Mouse (Mus musculus) CD4-positive, CD25-positive, alpha-beta regulatory T cell, adult 2 months (primary cell): Measurements from ENCODE around the gene 1700023F06Rik.
A peak's percentile ranks its signal among the peaks of the same experiment; 100 is the strongest.
"Not testable (repeated sequence)": the region's sequence is repeated elsewhere in the genome, so short reads cannot be mapped to it uniquely, and the experiment has no call there.

Experiments
- DNase-seq: peaks from one replicate; pipeline ENCODE4 v3.0.0-alpha.2; 2012; ENCODE audit warnings: low read depth, low spot score

Gene 1700023F06Rik

GRCm38 (mm10) chr11:103223444-103223843 is 15.1 kb upstream of the 1700023F06Rik start:
- DNase-seq: no peak

DNA sequence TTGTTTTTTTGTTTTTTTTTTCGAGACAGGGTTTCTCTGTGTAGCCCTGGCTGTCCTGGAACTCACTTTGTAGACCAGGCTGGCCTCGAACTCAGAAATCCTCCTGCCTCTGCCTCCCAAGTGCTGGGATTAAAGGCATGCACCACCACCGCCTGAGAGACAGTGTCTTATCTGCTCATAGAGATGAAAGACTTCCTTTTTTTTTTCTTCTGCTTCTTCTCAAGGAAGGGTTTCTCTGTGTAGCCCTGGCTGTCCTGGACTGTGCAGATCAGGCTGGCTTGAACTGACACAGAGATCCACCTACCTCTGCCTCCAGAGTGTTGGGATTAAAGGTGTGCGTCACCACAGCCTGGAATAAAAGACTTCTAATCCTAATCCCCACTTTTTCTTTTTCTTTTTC is 14.4 kb upstream of the 1700023F06Rik start:
- not testable (repeated sequence) for DNase-seq

DNA sequence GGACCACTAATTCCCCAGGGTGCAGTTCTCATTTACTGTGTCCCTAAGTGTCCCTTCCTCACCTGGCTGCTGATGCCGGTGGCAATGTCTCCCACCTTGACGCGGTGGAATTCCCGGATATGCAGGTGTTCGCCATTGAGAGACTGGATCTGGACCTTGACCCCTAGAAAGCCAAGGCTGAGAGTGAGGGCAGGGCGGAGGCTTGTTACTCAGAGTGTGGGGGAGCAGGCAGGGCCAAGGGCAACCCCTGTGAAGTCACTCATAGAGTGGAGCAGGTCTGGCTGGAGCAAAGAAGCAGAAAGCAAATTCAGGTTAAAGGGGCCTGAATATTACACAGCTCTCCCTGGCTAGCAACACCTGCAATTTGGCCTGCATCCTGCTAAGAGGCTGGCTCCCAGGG is 13.1 kb upstream of the 1700023F06Rik start:
- DNase-seq: no peak

DNA sequence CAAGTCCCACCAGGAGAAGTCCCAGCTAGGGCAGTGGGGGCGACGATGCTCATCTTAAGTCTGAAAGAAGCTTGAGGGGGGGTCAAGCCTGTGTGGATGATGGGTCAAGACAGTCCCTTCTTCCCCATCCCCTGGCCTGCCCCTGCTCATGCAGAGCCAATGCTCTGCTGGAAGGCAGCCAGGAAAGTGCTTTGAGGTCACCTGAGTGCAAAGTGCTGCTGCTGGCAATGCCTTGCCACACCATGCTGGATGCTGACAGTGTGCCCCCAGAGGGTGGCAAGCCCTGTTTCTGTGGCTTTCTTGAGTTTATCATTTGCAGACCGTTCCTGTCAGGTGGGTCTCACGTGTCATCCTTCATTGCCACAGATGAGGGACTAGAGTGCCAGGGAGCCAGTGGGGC is 11.6 kb upstream of the 1700023F06Rik start:
- no peak for DNase-seq

DNA sequence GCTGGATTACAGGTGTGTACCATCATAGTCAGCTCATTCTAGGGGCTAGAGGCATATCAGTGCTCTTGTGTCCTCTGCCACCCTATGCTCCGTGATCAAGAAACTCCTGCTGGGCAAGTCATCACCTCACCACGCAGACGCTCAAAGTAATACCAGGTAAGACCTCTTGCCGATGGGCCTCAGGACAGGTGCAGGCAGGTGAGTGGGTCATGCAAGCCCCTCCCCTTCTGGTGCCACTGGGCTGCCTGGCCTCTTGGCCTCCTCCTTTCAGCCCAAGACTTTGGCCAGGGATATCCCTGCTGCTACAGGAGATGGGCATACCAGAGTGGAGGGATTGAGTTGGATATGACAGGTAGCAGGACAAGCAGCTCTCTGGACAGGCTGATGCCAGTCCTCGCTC is 10.9 kb upstream of the 1700023F06Rik start:
- DNase-seq: no peak

DNA sequence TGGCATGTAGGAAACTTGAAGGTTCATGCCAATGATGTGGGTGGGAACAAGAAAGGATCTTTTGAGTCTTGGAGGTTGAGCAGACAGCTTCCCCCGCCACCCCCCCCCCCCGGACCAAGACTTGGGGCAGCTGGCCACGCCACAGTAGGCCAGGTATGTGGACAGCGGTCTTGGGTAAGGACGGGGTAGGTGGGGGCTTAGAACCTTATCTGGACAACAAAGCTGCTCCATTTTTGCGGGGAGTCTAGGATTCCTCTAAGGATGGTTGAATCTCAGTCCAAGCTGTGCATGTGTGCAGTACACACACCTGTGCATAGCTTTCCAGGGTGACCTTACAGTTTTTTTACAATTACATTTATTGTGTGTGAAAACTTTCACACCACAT is 10.2 kb upstream of the 1700023F06Rik start:
- no peak for DNase-seq

GRCm38 (mm10) chr11:103217790-103218516 is 9.6 kb upstream of the 1700023F06Rik start, which contains the start of gene Spata32:
Spata32 (minus strand) TSS chr11:103218432.
- peak; percentile 89 for DNase-seq

DNA sequence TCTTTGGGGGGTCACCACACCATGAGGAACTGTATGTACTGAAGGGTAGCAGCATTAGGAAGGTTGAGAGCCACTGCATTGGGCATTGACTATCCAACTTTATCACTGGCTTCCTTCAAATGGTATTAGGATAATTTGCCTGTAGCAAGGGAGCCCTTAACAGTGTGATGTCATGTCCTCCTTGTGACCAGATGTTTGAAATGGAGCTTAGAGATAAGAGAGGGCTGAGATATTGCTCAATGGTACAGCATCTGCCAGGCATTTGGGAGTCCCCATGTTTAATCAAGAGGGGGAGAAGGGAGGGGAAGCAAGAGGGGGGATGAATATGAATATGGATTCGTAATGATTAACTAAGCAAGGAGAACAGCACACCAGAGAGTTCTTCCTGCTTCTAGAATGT is 7.0 kb upstream of the 1700023F06Rik start:
- no peak for DNase-seq

GRCm38 (mm10) chr11:103213712-103214111 is 5.4 kb upstream of the 1700023F06Rik start:
- peak; percentile 39 for DNase-seq

DNA sequence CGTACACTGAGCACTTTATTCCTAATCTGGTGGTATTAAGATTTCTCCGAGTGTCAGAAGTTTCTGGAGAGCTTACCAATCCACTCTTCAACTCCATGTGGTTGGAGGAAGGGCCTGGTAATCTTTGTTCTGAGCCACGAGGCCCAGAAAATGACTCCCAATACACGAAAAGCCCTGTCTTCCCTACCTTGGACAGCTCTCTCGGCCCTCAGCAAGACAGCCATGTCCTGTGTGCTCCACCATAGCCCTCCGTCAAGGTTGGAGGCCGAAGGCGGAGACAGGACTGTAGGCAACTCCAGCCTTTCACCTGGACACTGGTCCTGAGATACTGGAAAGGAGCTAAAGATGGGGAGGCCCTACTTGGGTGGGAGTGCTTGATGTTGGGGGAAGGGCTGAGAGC is 1.9 kb upstream of the 1700023F06Rik start:
- DNase-seq: no peak

- no peak for DNase-seq
Measured at GRCm38 (mm10) chr11:103206203-103206602, 2.2 kb downstream of the 1700023F06Rik start.

DNA sequence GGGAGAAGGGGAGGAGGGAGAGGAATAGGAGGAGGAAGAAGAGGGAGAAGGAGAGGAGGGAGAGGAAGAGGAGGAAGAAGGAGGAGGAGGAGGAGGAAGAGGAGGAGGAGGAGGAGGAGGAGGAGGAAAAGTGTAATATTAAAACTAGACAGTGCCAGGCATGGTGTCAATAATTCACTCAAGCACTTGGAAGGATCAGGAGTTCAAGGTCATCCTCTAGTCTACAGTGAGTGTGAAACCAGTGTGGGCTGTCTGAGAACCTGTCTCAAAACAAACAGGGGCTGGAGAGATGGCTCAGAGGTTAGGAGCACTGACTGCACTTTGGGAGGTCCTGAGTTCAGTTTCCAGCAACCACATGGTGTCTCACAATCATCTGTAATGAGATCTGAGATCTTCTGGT is 6.0 kb downstream of the 1700023F06Rik start:
- no peak for DNase-seq

GRCm38 (mm10) chr11:103201664-103202063 is 6.7 kb downstream of the 1700023F06Rik start:
- DNase-seq: no peak

DNA sequence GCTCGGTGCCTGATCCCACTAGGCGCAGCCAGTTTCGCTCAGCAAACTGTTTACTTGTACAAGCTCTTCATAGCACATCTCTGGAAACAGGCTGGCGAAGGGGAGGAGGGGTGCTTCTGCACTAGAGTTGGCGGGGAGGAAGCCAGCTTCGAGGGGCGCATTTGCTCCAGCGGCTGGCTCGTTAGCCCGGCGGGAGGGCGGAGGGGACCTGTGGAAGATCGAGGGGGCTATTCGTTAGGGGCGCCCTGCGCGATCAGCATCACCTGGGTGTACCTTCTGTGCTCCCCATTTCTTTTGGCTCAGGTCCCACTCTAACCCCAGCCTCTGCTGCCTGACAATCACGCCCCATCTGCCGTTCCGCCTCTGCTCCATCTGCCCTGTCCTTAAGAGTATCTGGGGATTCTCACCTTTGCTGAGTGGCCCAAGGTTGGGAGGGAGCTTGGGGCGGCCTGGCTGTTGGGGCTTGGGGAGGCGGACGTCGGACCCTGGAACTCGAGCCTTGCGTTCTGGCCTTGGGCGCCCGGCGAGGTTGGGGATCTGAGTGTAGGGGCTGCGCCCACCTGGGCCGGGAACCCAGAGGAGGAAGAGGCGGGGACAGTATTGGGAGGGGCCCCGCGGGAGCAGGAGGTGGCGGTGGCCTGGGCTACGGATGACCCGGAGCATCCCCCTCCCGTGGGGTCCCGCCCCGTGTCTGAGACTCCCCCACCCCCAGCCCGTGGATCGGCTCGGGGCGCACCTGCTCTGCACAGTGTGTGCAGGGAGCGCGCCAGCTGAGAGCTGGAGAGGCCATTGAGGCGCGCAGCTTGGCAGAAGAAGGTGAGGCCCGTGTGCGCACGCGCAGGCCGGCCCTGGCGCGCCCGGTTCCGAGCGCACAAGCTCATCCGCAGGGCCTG is 9.2 kb downstream of the 1700023F06Rik start:
- no peak for DNase-seq

GRCm38 (mm10) chr11:103198339-103198738 is 10.0 kb downstream of the 1700023F06Rik start:
- no peak for DNase-seq

DNA sequence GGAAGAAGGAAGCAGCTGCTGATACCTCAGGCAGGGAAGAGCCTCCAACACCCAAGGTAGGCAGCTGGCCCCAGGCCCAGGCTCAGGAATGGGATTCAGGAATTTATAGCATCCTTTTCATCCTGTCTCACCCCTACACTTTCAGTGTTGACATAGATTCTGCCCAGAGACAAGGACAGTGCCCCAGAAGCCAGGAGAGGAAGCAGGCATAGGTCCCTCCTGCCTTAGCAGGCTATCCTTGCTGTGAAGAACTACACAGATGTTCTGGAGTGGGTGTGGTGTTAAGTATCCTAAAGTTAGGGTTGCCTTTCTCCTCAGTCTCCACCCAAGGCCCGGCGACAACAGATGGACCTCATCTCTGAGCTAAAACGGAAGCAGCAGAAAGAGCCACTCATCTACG is 11.0 kb downstream of the 1700023F06Rik start:
- DNase-seq: no peak

DNA sequence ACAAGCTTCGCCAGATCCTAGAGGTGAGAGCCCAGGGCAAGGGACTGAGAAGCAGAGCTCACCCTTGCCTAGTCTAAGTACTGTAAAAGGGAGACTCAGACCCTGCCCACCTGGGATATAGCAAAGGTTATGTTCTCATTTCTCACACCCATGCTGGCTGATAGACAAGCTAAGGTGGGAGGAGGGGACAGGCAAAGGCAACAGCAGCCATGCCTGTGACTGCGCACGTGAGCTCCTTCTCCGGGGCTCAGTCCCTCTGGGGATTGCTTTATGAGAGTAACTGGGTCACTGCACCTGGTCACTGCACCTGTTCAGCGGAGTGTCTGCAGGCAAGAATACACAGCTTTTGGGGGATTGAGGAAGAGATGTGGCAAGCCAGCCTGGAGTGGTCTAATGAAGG is 12.7 kb downstream of the 1700023F06Rik start:
- DNase-seq: no peak

DNA sequence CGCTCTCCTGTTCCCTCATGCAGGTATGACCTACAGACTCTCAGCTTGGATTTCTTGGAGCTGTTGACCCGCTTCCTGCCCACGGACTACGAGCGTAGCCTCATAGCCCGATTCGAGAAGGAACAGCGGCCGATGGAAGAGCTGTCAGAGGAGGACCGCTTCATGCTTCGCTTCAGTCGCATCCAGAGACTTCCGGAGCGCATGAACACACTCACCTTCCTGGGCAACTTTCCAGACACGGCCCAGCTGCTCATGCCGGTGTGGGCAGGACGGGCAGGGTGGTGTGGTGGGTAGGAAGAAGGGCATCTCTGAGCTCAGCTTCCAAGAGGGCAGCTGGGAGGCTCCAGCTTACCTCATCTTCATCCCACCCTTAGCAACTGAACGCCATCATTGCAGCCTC is 13.1 kb downstream of the 1700023F06Rik start:
- no peak for DNase-seq

- DNase-seq: no peak
Measured at GRCm38 (mm10) chr11:103193825-103194168, 14.6 kb downstream of the 1700023F06Rik start.

DNA sequence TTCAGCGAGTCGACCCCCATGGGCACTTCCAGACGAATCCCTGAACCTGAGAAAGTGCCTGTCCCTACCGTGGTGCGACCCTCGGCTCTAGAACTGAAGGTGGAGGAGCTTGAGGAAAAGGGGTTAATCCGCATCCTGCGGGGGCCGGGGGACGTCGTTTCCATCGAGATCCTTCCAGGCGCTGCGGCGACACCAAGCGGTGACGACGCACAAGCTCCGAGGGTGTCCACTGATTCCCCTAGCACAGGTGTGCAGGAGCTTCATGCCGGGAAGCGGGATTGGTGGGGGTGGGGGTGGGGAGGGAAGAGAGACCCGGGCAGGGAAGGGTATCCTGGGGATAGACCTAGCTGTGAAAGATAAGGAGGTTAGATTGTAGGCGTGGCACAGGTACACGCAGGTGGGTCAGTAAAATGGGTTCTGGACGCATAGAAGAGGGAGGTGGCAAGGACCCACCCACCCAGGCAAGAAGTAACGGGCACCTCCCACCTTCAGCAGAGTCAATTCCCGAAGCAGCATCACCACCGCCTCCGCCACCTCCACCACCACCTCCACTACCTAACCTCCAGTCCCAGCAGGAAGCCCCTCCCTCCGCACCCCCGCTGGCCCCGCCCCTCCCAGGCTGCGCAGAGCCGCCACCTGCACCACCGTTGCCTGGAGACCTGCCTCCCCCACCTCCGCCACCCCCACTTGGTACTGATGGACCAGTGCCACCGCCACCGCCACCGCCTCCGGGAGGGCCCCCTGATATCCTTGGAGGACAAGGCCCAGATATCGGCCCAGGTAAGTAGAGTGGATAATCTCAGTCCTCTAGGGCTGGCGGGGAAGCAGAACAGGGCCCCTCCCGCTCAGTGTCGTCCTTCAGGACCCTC is 15.2 kb downstream of the 1700023F06Rik start:
- DNase-seq: no peak

DNA sequence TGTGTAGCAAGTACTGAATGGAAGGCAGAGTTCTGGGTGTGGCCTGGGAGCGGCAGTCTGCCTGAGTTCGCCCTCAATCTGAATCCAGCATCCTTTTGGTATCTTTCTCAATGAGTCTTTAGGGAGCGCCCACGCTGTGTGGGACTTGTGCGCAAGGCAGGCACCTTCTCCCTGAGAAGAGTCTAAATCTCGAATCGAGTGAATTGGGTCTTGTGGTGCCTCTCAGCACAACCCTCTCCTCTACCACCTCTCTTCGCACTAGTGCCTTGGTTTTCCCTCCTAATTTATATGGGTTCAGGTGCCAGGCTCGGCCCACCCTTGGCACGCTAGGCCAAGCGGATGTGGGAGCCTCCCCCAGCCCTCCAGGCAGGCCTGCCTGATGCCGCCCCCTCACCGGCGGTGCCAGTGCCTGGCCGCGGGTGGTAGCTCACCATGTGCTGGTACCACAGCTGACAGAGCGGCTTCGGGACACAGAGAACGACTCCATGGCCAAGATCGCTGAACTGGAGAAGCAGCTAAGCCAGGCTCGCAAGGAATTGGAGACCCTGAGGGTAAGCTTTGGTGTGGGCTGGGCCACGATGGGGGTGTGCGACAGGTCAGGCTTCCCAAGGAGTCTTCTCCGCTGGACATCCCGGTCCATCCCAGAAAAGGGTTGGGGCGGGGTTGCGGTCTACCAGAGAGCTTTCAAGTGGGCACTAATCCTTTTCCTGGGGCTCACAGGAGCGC is 16.0 kb downstream of the 1700023F06Rik start:
- no peak for DNase-seq
